Mouse (Mus musculus) forebrain, embryonic 12.5 days (tissue): ENCODE data around the gene Gm8369. TPM values are rescaled to one million over a fixed set of nuclear protein-coding genes. Genes with fewer than 3 reads are reported as not detected.
"Not testable (repeated sequence)": the region's sequence is repeated elsewhere in the genome, so short reads cannot be mapped to it uniquely, and the experiment has no call there.

Experiments used
- ATAC-seq: fragments of 200-750 bp; cut with Nextera tagmentation; 2 replicates; pipeline ENCODE4 v1.8.0; 2017; ENCODE audit warnings: moderate TSS enrichment; ENCODE audit not compliant: low FRiP score
- H3K27ac ChIP-seq: fragments of 300-500 bp; sonication (generic); 2 replicates; pipeline ENCODE4 v1.5.1; 2016; ENCODE audit warnings: mild to moderate bottlenecking
- H3K27me3 ChIP-seq: fragments of 300-500 bp; sonication (generic); 2 replicates; pipeline ENCODE4 v1.6.1; 2016; ENCODE audit warnings: mild to moderate bottlenecking
- H3K36me3 ChIP-seq: fragments of 300-500 bp; sonication (generic); replicated peaks from 2 replicates; pipeline ENCODE4 v1.6.1; 2016; ENCODE audit warnings: mild to moderate bottlenecking
- H3K4me1 ChIP-seq: fragments of 300-500 bp; sonication (generic); 2 replicates; pipeline ENCODE4 v1.6.1; 2016
- H3K4me2 ChIP-seq: fragments of 300-500 bp; sonication (generic); 2 replicates; pipeline ENCODE4 v1.6.1; 2016; ENCODE audit warnings: mild to moderate bottlenecking, moderate library complexity
- H3K4me3 ChIP-seq: fragments of 300-500 bp; sonication (generic); replicated peaks from 2 replicates; pipeline ENCODE4 v1.5.1; 2016; ENCODE audit warnings: mild to moderate bottlenecking
- H3K9ac ChIP-seq: fragments of 300-500 bp; sonication (generic); 2 replicates; pipeline ENCODE4 v1.6.1; 2016; ENCODE audit warnings: mild to moderate bottlenecking
- H3K9me3 ChIP-seq: fragments of 300-500 bp; sonication (generic); 2 replicates; pipeline ENCODE4 v1.6.1; 2016
- WGBS: fragments of 180-500 bp; shearing (Covaris S2); methylation state at CpG from one replicate; pipeline ENCODE4 v1.1.7; 2016; 5-methylcytosine and 5-hydroxymethylcytosine counted together
- polyA plus RNA-seq: library from polyadenylated mRNA; unstranded; fragments of >200 nt; fragmentation: Nextera tagmentation; extraction: Ambion mirVana; gene quantifications from 2 replicates; pipeline ENCODE4 v1.2.1, GENCODE M21; 2016

Gm8369 gene
- polyA plus RNA-seq, 1 experiment from 2014 or later: not detected

GRCm38 (mm10) chr19:11517373-11517772 lies 31.6 kb downstream of the Gm8369 start:
- H3K4me2 ChIP-seq, H3K4me1 ChIP-seq, H3K27ac ChIP-seq, H3K36me3 ChIP-seq, H3K27me3 ChIP-seq, H3K9me3 ChIP-seq, H3K9ac ChIP-seq, H3K4me3 ChIP-seq, ATAC-seq: not testable (repeated sequence)
- 71% methylated on average over 1 of the region's 1 CpGs for WGBS

GRCm38 (mm10) chr19:11518356-11518755 lies 32.6 kb downstream of the Gm8369 start:
- H3K27ac ChIP-seq, H3K36me3 ChIP-seq, H3K9me3 ChIP-seq, H3K27me3 ChIP-seq, H3K4me1 ChIP-seq, H3K9ac ChIP-seq, ATAC-seq, H3K4me3 ChIP-seq, H3K4me2 ChIP-seq: not testable (repeated sequence)
- 87% methylated on average over 2 of the region's 2 CpGs for WGBS

- no peak for ATAC-seq
- Histone ChIP-seq H3K4me1 (no peaks in the 10 kb centered on the region), H3K27me3 (no peaks in the 10 kb centered on the region), H3K9me3 (no peaks in the 10 kb centered on the region), H3K9ac (no peak overlapping the region), H3K27ac (no peak overlapping the region), H3K36me3 (no peaks in the 10 kb centered on the region), H3K4me2 (no peak overlapping the region), H3K4me3 (no peak overlapping the region)
- 88% methylated on average over 3 of the region's 3 CpGs for WGBS
Measured at GRCm38 (mm10) chr19:11520146-11520545, 34.4 kb downstream of the Gm8369 start.

GRCm38 (mm10) chr19:11533421-11533820 lies 47.7 kb downstream of the Gm8369 start:
- Histone ChIP-seq H3K9ac (no peak overlapping the region), H3K27ac (no peak overlapping the region), H3K9me3 (no peaks in the 10 kb centered on the region), H3K36me3 (no peaks in the 10 kb centered on the region), H3K4me2 (no peak overlapping the region), H3K4me3 (no peak overlapping the region), H3K4me1 (no peaks in the 10 kb centered on the region), H3K27me3 (no peaks in the 10 kb centered on the region)
- WGBS: 82% methylated on average over 1 of the region's 1 CpGs
- ATAC-seq: no peak

GRCm38 (mm10) chr19:11533888-11534445 lies 48.2 kb downstream of the Gm8369 start:
- Histone ChIP-seq H3K9me3 (no peaks in the 10 kb centered on the region), H3K27me3 (no peaks in the 10 kb centered on the region), H3K4me3 (no peak overlapping the region), H3K36me3 (no peaks in the 10 kb centered on the region), H3K27ac (no peak overlapping the region), H3K4me2 (no peak overlapping the region), H3K9ac (no peak overlapping the region), H3K4me1 (no peaks in the 10 kb centered on the region)
- WGBS: 69% methylated on average over 2 of the region's 2 CpGs
- ATAC-seq: no peak

GRCm38 (mm10) chr19:11536593-11536992 lies 50.9 kb downstream of the Gm8369 start, which contains the start of gene Ms4a4d:
TSS of gene Ms4a4d (plus strand) at chr19:11536801.
- no peak within 1 kb of the TSS for H3K4me2 ChIP-seq
- no peak within 1 kb of the TSS for H3K27ac ChIP-seq
- no peak within 1 kb of the TSS for H3K9ac ChIP-seq
- no peaks in the 10 kb centered on the region for H3K9me3 ChIP-seq
- no peak within 1 kb of the TSS for H3K4me3 ChIP-seq
- WGBS: 16% methylated on average over 7 of the region's 7 CpGs
- ATAC-seq: no peak
- no peaks in the 10 kb centered on the region for H3K27me3 ChIP-seq
- no peaks in the 10 kb centered on the region for H3K36me3 ChIP-seq
- H3K4me1 ChIP-seq: no peaks in the 10 kb centered on the region

- no peaks in the 10 kb centered on the region for H3K36me3 ChIP-seq
- H3K4me3 ChIP-seq: no peak overlapping the region
- H3K27ac ChIP-seq: no peak overlapping the region
- H3K27me3 ChIP-seq: no peaks in the 10 kb centered on the region
- H3K4me2 ChIP-seq: no peak overlapping the region
- H3K9ac ChIP-seq: no peak overlapping the region
- H3K4me1 ChIP-seq: no peaks in the 10 kb centered on the region
- no peaks in the 10 kb centered on the region for H3K9me3 ChIP-seq
- WGBS: 31% methylated on average over 2 of the region's 2 CpGs
- ATAC-seq: no peak
Measured at GRCm38 (mm10) chr19:11537336-11537735, 51.6 kb downstream of the Gm8369 start.

- not testable (repeated sequence) for H3K4me1 ChIP-seq, H3K27ac ChIP-seq, H3K9ac ChIP-seq, ATAC-seq, H3K4me2 ChIP-seq, H3K9me3 ChIP-seq, H3K4me3 ChIP-seq, H3K27me3 ChIP-seq, H3K36me3 ChIP-seq
- 78% methylated on average over 1 of the region's 1 CpGs for WGBS
Measured at GRCm38 (mm10) chr19:11540166-11540821, 54.6 kb downstream of the Gm8369 start.

GRCm38 (mm10) chr19:11544383-11544782 lies 58.6 kb downstream of the Gm8369 start:
- WGBS: 87% methylated on average over 2 of the region's 2 CpGs
- H3K9me3 ChIP-seq, H3K4me3 ChIP-seq, ATAC-seq, H3K27ac ChIP-seq, H3K27me3 ChIP-seq, H3K9ac ChIP-seq, H3K4me1 ChIP-seq, H3K36me3 ChIP-seq, H3K4me2 ChIP-seq: not testable (repeated sequence)

GRCm38 (mm10) chr19:11547911-11548310 lies 62.2 kb downstream of the Gm8369 start:
- Histone ChIP-seq H3K4me2 (no peak overlapping the region), H3K27me3 (no peaks in the 10 kb centered on the region), H3K27ac (no peak overlapping the region), H3K36me3 (no peaks in the 10 kb centered on the region), H3K4me3 (no peak overlapping the region), H3K9me3 (no peaks in the 10 kb centered on the region), H3K4me1 (no peaks in the 10 kb centered on the region), H3K9ac (no peak overlapping the region)
- no peak for ATAC-seq

- ATAC-seq: no peak
- H3K27me3 ChIP-seq: no peaks in the 10 kb centered on the region
- H3K9me3 ChIP-seq: no peaks in the 10 kb centered on the region
- 92% methylated on average over 5 of the region's 5 CpGs for WGBS
- no peak overlapping the region for H3K4me2 ChIP-seq
- H3K4me3 ChIP-seq: no peak overlapping the region
- no peaks in the 10 kb centered on the region for H3K36me3 ChIP-seq
- H3K9ac ChIP-seq: no peak overlapping the region
- no peak overlapping the region for H3K27ac ChIP-seq
- no peaks in the 10 kb centered on the region for H3K4me1 ChIP-seq
Measured at GRCm38 (mm10) chr19:11554726-11555125, 69.0 kb downstream of the Gm8369 start.

- not testable (repeated sequence) for H3K27ac ChIP-seq, H3K9ac ChIP-seq, H3K9me3 ChIP-seq, H3K4me2 ChIP-seq, H3K4me3 ChIP-seq, H3K4me1 ChIP-seq, ATAC-seq, H3K27me3 ChIP-seq, H3K36me3 ChIP-seq
Measured at GRCm38 (mm10) chr19:11559560-11559959, 73.8 kb downstream of the Gm8369 start.
